Mouse (Mus musculus) embryonic facial prominence, embryonic 13.5 days (tissue): ENCODE results near the gene Abcc8. TPM values are rescaled to one million over a fixed set of nuclear protein-coding genes. Genes with fewer than 3 reads are reported as not detected.

Experiments used
- ATAC-seq: fragments of 200-750 bp; cut with Nextera tagmentation; 2 replicates; pipeline ENCODE4 v1.8.0; 2017; ENCODE audit warnings: low read depth; ENCODE audit not compliant: insufficient number of reproducible peaks, insufficient read depth, low FRiP score, low TSS enrichment
- H3K27ac ChIP-seq: fragments of 300-500 bp; sonication (generic); 2 replicates; pipeline ENCODE4 v1.5.1; 2015; ENCODE audit warnings: moderate library complexity, mild to moderate bottlenecking, inconsistent platforms
- H3K27me3 ChIP-seq: fragments of 300-500 bp; sonication (generic); 2 replicates; pipeline ENCODE4 v1.6.1; 2015; ENCODE audit warnings: mild to moderate bottlenecking, inconsistent platforms
- H3K36me3 ChIP-seq: fragments of 300-500 bp; sonication (generic); 2 replicates; pipeline ENCODE4 v1.6.1; 2015; ENCODE audit warnings: mild to moderate bottlenecking, inconsistent platforms
- H3K4me1 ChIP-seq: fragments of 300-500 bp; sonication (generic); 2 replicates; pipeline ENCODE4 v1.6.1; 2015; ENCODE audit warnings: inconsistent platforms
- H3K4me2 ChIP-seq: fragments of 300-500 bp; sonication (generic); 2 replicates; pipeline ENCODE4 v1.6.1; 2015; ENCODE audit warnings: moderate library complexity, mild to moderate bottlenecking, inconsistent platforms
- H3K4me3 ChIP-seq: fragments of 300-500 bp; sonication (generic); 2 replicates; pipeline ENCODE4 v1.5.1; 2015; ENCODE audit warnings: mild to moderate bottlenecking, inconsistent platforms
- H3K9ac ChIP-seq: fragments of 300-500 bp; sonication (generic); 2 replicates; pipeline ENCODE4 v1.6.1; 2015; ENCODE audit warnings: mild to moderate bottlenecking, inconsistent platforms
- H3K9me3 ChIP-seq: fragments of 300-500 bp; sonication (generic); 2 replicates; pipeline ENCODE4 v1.6.1; 2016; ENCODE audit warnings: inconsistent platforms
- WGBS: fragments of 180-500 bp; shearing (Covaris S2); methylation state at CpG from one replicate; pipeline ENCODE4 v1.1.7; 2015; ENCODE audit warnings: mixed read lengths; 5-methylcytosine and 5-hydroxymethylcytosine counted together
- polyA plus RNA-seq: library from polyadenylated mRNA; unstranded; fragments of >200 nt; fragmentation: Nextera tagmentation; extraction: Ambion mirVana; gene quantifications from 2 replicates; pipeline ENCODE4 v1.2.1, GENCODE M21; 2015

The Abcc8 gene
- polyA plus RNA-seq, 1 experiment from 2014 or later = 1.8 TPM

- H3K4me2 ChIP-seq = no peak overlapping the region
- no peak overlapping the region for H3K27ac ChIP-seq
- 48% methylated on average over 18 of the region's 18 CpGs for WGBS
- no peak overlapping the region for H3K4me3 ChIP-seq
- no peaks in the 10 kb centered on the region for H3K9me3 ChIP-seq
- H3K9ac ChIP-seq = no peak overlapping the region
- no peaks in the 10 kb centered on the region for H3K36me3 ChIP-seq
- no peak for ATAC-seq
- H3K27me3 ChIP-seq = no peaks in the 10 kb centered on the region; the same call in 1 of the 2 replicates
- H3K4me1 ChIP-seq = no peaks in the 10 kb centered on the region
These were observed 25.0 kb downstream of the Abcc8 start for GRCm38 (mm10) chr7:46154498-46155488.

- H3K4me3 ChIP-seq = no peak overlapping the region
- no peak overlapping the region for H3K27ac ChIP-seq
- H3K36me3 ChIP-seq = no peaks in the 10 kb centered on the region
- no peak for ATAC-seq
- no peaks in the 10 kb centered on the region for H3K9me3 ChIP-seq
- no peaks in the 10 kb centered on the region for H3K4me1 ChIP-seq
- no peak overlapping the region for H3K9ac ChIP-seq
- 77% methylated on average over 9 of the region's 9 CpGs for WGBS
- no peak overlapping the region for H3K4me2 ChIP-seq
- no peaks in the 10 kb centered on the region; the same call in 1 of the 2 replicates for H3K27me3 ChIP-seq
These were observed 26.9 kb downstream of the Abcc8 start for GRCm38 (mm10) chr7:46152819-46153351.

- ATAC-seq = no peak
- WGBS = 85% methylated on average over 7 of the region's 7 CpGs
These were observed 32.4 kb downstream of the Abcc8 start for GRCm38 (mm10) chr7:46147417-46147816.

GRCm38 (mm10) chr7:46146675-46147308, 33.0 kb downstream of the Abcc8 start:
- 73% methylated on average over 7 of the region's 7 CpGs for WGBS
- H3K4me1 ChIP-seq = no peaks in the 10 kb centered on the region
- no peak overlapping the region for H3K4me2 ChIP-seq
- ATAC-seq = no peak
- no peaks in the 10 kb centered on the region for H3K9me3 ChIP-seq
- H3K27me3 ChIP-seq = no peaks in the 10 kb centered on the region
- H3K4me3 ChIP-seq = no peak overlapping the region
- no peak overlapping the region for H3K27ac ChIP-seq
- H3K9ac ChIP-seq = no peak overlapping the region
- H3K36me3 ChIP-seq = no peaks in the 10 kb centered on the region

More at GRCm38 (mm10) chr7:46147417-46147816, 32.4 kb downstream of the Abcc8 start:
- H3K4me1 ChIP-seq = no peaks in the 10 kb centered on the region
- no peaks in the 10 kb centered on the region for H3K9me3 ChIP-seq
- no peak overlapping the region for H3K9ac ChIP-seq
- no peak overlapping the region for H3K4me2 ChIP-seq
- H3K27me3 ChIP-seq = no peaks in the 10 kb centered on the region
- H3K36me3 ChIP-seq = no peaks in the 10 kb centered on the region
- H3K4me3 ChIP-seq = no peak overlapping the region
- no peak overlapping the region for H3K27ac ChIP-seq

GRCm38 (mm10) chr7:46144061-46144460, 35.8 kb downstream of the Abcc8 start:
- H3K9ac ChIP-seq = no peak overlapping the region
- no peak for ATAC-seq
- no peaks in the 10 kb centered on the region for H3K9me3 ChIP-seq
- H3K4me1 ChIP-seq = no peaks in the 10 kb centered on the region
- H3K27me3 ChIP-seq = no peaks in the 10 kb centered on the region
- H3K36me3 ChIP-seq = no peaks in the 10 kb centered on the region
- 75% methylated on average over 8 of the region's 8 CpGs for WGBS
- H3K4me2 ChIP-seq = no peak overlapping the region
- H3K4me3 ChIP-seq = no peak overlapping the region
- H3K27ac ChIP-seq = no peak overlapping the region

- 38% methylated on average over 7 of the region's 7 CpGs for WGBS
These were observed 41.4 kb downstream of the Abcc8 start for GRCm38 (mm10) chr7:46138329-46138930.

GRCm38 (mm10) chr7:46133858-46134257, 46.0 kb downstream of the Abcc8 start:
- no peaks in the 10 kb centered on the region for H3K36me3 ChIP-seq
- H3K4me3 ChIP-seq = no peak overlapping the region
- no peak for ATAC-seq
- H3K4me1 ChIP-seq = peaks cover 19% of the 10 kb centered on the region
- H3K9me3 ChIP-seq = no peaks in the 10 kb centered on the region
- H3K27me3 ChIP-seq = 0 out of 2 replicates have a peak, but pooled peaks cover 3% of the 10 kb centered on the region
- no peak overlapping the region for H3K4me2 ChIP-seq
- no peak overlapping the region for H3K9ac ChIP-seq
- 25% methylated on average over 7 of the region's 7 CpGs for WGBS
- H3K27ac ChIP-seq = no peak overlapping the region

More at GRCm38 (mm10) chr7:46138329-46138930, 41.4 kb downstream of the Abcc8 start:
- Histone ChIP-seq H3K36me3 (no peaks in the 10 kb centered on the region), H3K4me1 (peaks cover 11% of the 10 kb centered on the region), H3K9me3 (no peaks in the 10 kb centered on the region), H3K9ac (no peak overlapping the region), H3K4me2 (no peak overlapping the region), H3K4me3 (no peak overlapping the region), H3K27ac (no peak overlapping the region), H3K27me3 (0 out of 2 replicates have a peak, but pooled peaks cover 3% of the 10 kb centered on the region)
- ATAC-seq = no peak

GRCm38 (mm10) chr7:46132229-46132628, 47.6 kb downstream of the Abcc8 start:
- H3K4me2 ChIP-seq = no peak overlapping the region
- no peak overlapping the region for H3K4me3 ChIP-seq
- 86% methylated on average over 12 of the region's 12 CpGs for WGBS
- no peak for ATAC-seq
- 0 out of 2 replicates have a peak, but pooled peaks cover 3% of the 10 kb centered on the region for H3K27me3 ChIP-seq
- H3K36me3 ChIP-seq = no peaks in the 10 kb centered on the region
- no peak overlapping the region for H3K9ac ChIP-seq
- no peaks in the 10 kb centered on the region for H3K9me3 ChIP-seq
- no peak overlapping the region for H3K27ac ChIP-seq
- peaks cover 16% of the 10 kb centered on the region for H3K4me1 ChIP-seq

- WGBS = 49% methylated on average over 8 of the region's 8 CpGs
These were observed 48.0 kb downstream of the Abcc8 start for GRCm38 (mm10) chr7:46131806-46132205.

GRCm38 (mm10) chr7:46131266-46131665, 48.6 kb downstream of the Abcc8 start:
- Histone ChIP-seq H3K27me3 (0 out of 2 replicates have a peak, but pooled peaks cover 3% of the 10 kb centered on the region), H3K4me2 (no peak overlapping the region), H3K27ac (no peak overlapping the region), H3K9me3 (no peaks in the 10 kb centered on the region), H3K4me3 (no peak overlapping the region), H3K9ac (no peak overlapping the region), H3K36me3 (no peaks in the 10 kb centered on the region), H3K4me1 (peaks cover 16% of the 10 kb centered on the region)
- ATAC-seq = no peak
- 13% methylated on average over 3 of the region's 3 CpGs for WGBS

More at GRCm38 (mm10) chr7:46131806-46132205, 48.0 kb downstream of the Abcc8 start:
- H3K4me2 ChIP-seq = no peak overlapping the region
- H3K4me1 ChIP-seq = peaks cover 16% of the 10 kb centered on the region
- H3K36me3 ChIP-seq = no peaks in the 10 kb centered on the region
- H3K4me3 ChIP-seq = no peak overlapping the region
- no peak for ATAC-seq
- no peak overlapping the region for H3K27ac ChIP-seq
- H3K9me3 ChIP-seq = no peaks in the 10 kb centered on the region
- H3K9ac ChIP-seq = no peak overlapping the region
- 0 out of 2 replicates have a peak, but pooled peaks cover 3% of the 10 kb centered on the region for H3K27me3 ChIP-seq

GRCm38 (mm10) chr7:46130723-46131122, 49.1 kb downstream of the Abcc8 start:
- WGBS = 69% methylated on average over 7 of the region's 7 CpGs
- no peak overlapping the region for H3K9ac ChIP-seq
- H3K36me3 ChIP-seq = no peaks in the 10 kb centered on the region
- no peak overlapping the region for H3K4me3 ChIP-seq
- H3K9me3 ChIP-seq = no peaks in the 10 kb centered on the region
- H3K27ac ChIP-seq = no peak overlapping the region
- ATAC-seq = no peak
- H3K4me1 ChIP-seq = peaks cover 16% of the 10 kb centered on the region
- 0 out of 2 replicates have a peak, but pooled peaks cover 3% of the 10 kb centered on the region for H3K27me3 ChIP-seq
- H3K4me2 ChIP-seq = no peak overlapping the region
